Mouse (Mus musculus) forebrain, postnatal 0 days (tissue): ENCODE measurements at regions not wholly inside any gene's neighbourhood (a gene's known extent, or its start where the extent isn't known, plus 50 kb on each side); places are given as distances from the start of the nearest gene placed in this dataset.

Experiments used
- ATAC-seq: fragments of 200-750 bp; cut with Nextera tagmentation; 2 replicates; pipeline ENCODE4 v1.8.0; 2017; ENCODE audit warnings: mild to moderate bottlenecking, moderate library complexity
- DNase-seq: peaks from one replicate; pipeline ENCODE4 v3.0.0-alpha.2; 2015
- H3K27ac ChIP-seq: fragments of 300-500 bp; sonication (generic); 2 replicates; pipeline ENCODE4 v1.5.1; 2014; ENCODE audit warnings: low read depth, mild to moderate bottlenecking, antibody characterized with exemption, low read length, moderate library complexity, mixed read lengths
- H3K27me3 ChIP-seq: fragments of 300-500 bp; sonication (generic); 2 replicates; pipeline ENCODE4 v1.6.1; 2014; ENCODE audit warnings: mild to moderate bottlenecking, low read length, mixed read lengths; ENCODE audit not compliant: insufficient read depth
- H3K36me3 ChIP-seq: fragments of 300-500 bp; sonication (generic); 2 replicates; pipeline ENCODE4 v1.6.1; 2014; ENCODE audit warnings: mild to moderate bottlenecking, moderate library complexity; ENCODE audit not compliant: insufficient read depth
- H3K4me1 ChIP-seq: fragments of 300-500 bp; sonication (generic); 2 replicates; pipeline ENCODE4 v1.6.1; 2014; ENCODE audit warnings: antibody characterized with exemption; ENCODE audit not compliant: insufficient read depth
- H3K4me2 ChIP-seq: fragments of 300-500 bp; sonication (generic); 2 replicates; pipeline ENCODE4 v1.6.1; 2014; ENCODE audit warnings: low read depth, mild to moderate bottlenecking, moderate library complexity
- H3K4me3 ChIP-seq: fragments of 300-500 bp; sonication (generic); 2 replicates; pipeline ENCODE4 v1.5.1; 2014; ENCODE audit warnings: low read depth, low read length, mixed read lengths
- H3K9ac ChIP-seq: fragments of 300-500 bp; sonication (generic); 2 replicates; pipeline ENCODE4 v1.6.1; 2014; ENCODE audit warnings: mild to moderate bottlenecking
- H3K9me3 ChIP-seq: fragments of 300-500 bp; sonication (generic); 2 replicates; pipeline ENCODE4 v1.6.1; 2016; ENCODE audit warnings: low read length
- CTCF ChIP-seq: sonication (generic); IDR thresholded peaks from 2 replicates; pipeline ENCODE4 v1.5.1; 2016; ENCODE audit warnings: antibody characterized with exemption, control low read depth, low read depth
- WGBS: fragments of 180-500 bp; shearing (Covaris S2); extraction: QIAGEN DNeasy Blood & Tissue Kit; methylation state at CpG from one replicate; pipeline ENCODE4 v1.1.7; 2014; 5-methylcytosine and 5-hydroxymethylcytosine counted together

GRCm38 (mm10) chr16:93048418-93048932, 222.5 kb upstream of the Runx1 start:
- ATAC-seq = no peak
- no peaks in the 10 kb centered on the region for H3K27me3 ChIP-seq
- no peak for TF ChIP-seq CTCF
- no peak for DNase-seq
- 84% methylated on average over 9 of the region's 9 CpGs for WGBS
- H3K4me2 ChIP-seq = no peak overlapping the region
- H3K4me3 ChIP-seq = no peak overlapping the region
- H3K27ac ChIP-seq = no peak overlapping the region
- H3K9me3 ChIP-seq = no peaks in the 10 kb centered on the region
- no peak overlapping the region for H3K9ac ChIP-seq
- no peaks in the 10 kb centered on the region for H3K4me1 ChIP-seq
- no peaks in the 10 kb centered on the region for H3K36me3 ChIP-seq

- no peak overlapping the region for H3K9ac ChIP-seq
- 82% methylated on average over 1 of the region's 1 CpGs for WGBS
- no peak overlapping the region for H3K4me2 ChIP-seq
- H3K27ac ChIP-seq = no peak overlapping the region
- H3K4me3 ChIP-seq = no peak overlapping the region
- DNase-seq = no peak
- H3K27me3 ChIP-seq = no peaks in the 10 kb centered on the region
- H3K36me3 ChIP-seq = no peaks in the 10 kb centered on the region
- H3K4me1 ChIP-seq = no peaks in the 10 kb centered on the region
- no peaks in the 10 kb centered on the region for H3K9me3 ChIP-seq
- no peak for TF ChIP-seq CTCF
- ATAC-seq = no peak
These were observed 221.6 kb upstream of the Runx1 start for GRCm38 (mm10) chr16:93047594-93047993.

GRCm38 (mm10) chr16:93046221-93046620, 220.3 kb upstream of the Runx1 start:
- DNase-seq = no peak
- H3K27ac ChIP-seq = no peak overlapping the region
- H3K4me3 ChIP-seq = no peak overlapping the region
- H3K9ac ChIP-seq = no peak overlapping the region
- TF ChIP-seq CTCF = no peak
- no peaks in the 10 kb centered on the region for H3K9me3 ChIP-seq
- no peak overlapping the region for H3K4me2 ChIP-seq
- whole genome bisulfite sequencing = 35% methylated on average over 3 of the region's 3 CpGs
- H3K36me3 ChIP-seq = no peaks in the 10 kb centered on the region
- no peaks in the 10 kb centered on the region for H3K27me3 ChIP-seq
- no peaks in the 10 kb centered on the region for H3K4me1 ChIP-seq
- no peak for ATAC-seq

GRCm38 (mm10) chr16:93043355-93043754, 217.4 kb upstream of the Runx1 start:
- H3K36me3 ChIP-seq = no peaks in the 10 kb centered on the region
- TF ChIP-seq CTCF = no peak

GRCm38 (mm10) chr16:93042941-93043340, 217.0 kb upstream of the Runx1 start:
- H3K36me3 ChIP-seq = no peaks in the 10 kb centered on the region
- peak; percentile 17 for DNase-seq
- no peak for ATAC-seq
- H3K4me3 ChIP-seq = no peak overlapping the region
- H3K4me2 ChIP-seq = no peak overlapping the region
- no peaks in the 10 kb centered on the region for H3K4me1 ChIP-seq
- no peaks in the 10 kb centered on the region for H3K27me3 ChIP-seq
- no peak overlapping the region for H3K9ac ChIP-seq
- no peak for TF ChIP-seq CTCF
- WGBS = 29% methylated on average over 6 of the region's 6 CpGs
- H3K9me3 ChIP-seq = no peaks in the 10 kb centered on the region
- H3K27ac ChIP-seq = no peak overlapping the region

More at GRCm38 (mm10) chr16:93043355-93043754, 217.4 kb upstream of the Runx1 start:
- Histone ChIP-seq H3K4me2 (no peak overlapping the region), H3K9ac (no peak overlapping the region), H3K27me3 (no peaks in the 10 kb centered on the region), H3K27ac (no peak overlapping the region), H3K4me3 (no peak overlapping the region), H3K4me1 (no peaks in the 10 kb centered on the region), H3K9me3 (no peaks in the 10 kb centered on the region)
- WGBS = 48% methylated on average over 9 of the region's 9 CpGs
- DNase-seq = no peak
- no peak for ATAC-seq

GRCm38 (mm10) chr16:93042491-93042890, 216.5 kb upstream of the Runx1 start:
- H3K4me2 ChIP-seq = no peak overlapping the region
- ATAC-seq (no peak), DNase-seq (no peak)
- H3K4me3 ChIP-seq = no peak overlapping the region
- no peak overlapping the region for H3K27ac ChIP-seq
- H3K9me3 ChIP-seq = no peaks in the 10 kb centered on the region
- H3K27me3 ChIP-seq = no peaks in the 10 kb centered on the region
- H3K9ac ChIP-seq = no peak overlapping the region
- TF ChIP-seq CTCF = no peak
- H3K4me1 ChIP-seq = no peaks in the 10 kb centered on the region
- H3K36me3 ChIP-seq = no peaks in the 10 kb centered on the region
- WGBS = 63% methylated on average over 10 of the region's 10 CpGs

GRCm38 (mm10) chr16:93041887-93042286, 215.9 kb upstream of the Runx1 start:
- no peaks in the 10 kb centered on the region for H3K9me3 ChIP-seq
- no peak overlapping the region for H3K27ac ChIP-seq
- DNase-seq (no peak), ATAC-seq (no peak)
- no peak overlapping the region for H3K4me3 ChIP-seq
- no peaks in the 10 kb centered on the region for H3K27me3 ChIP-seq
- H3K4me2 ChIP-seq = no peak overlapping the region
- no peaks in the 10 kb centered on the region for H3K36me3 ChIP-seq
- H3K4me1 ChIP-seq = no peaks in the 10 kb centered on the region
- WGBS = 96% methylated on average over 3 of the region's 3 CpGs
- H3K9ac ChIP-seq = no peak overlapping the region
- TF ChIP-seq CTCF = no peak

GRCm38 (mm10) chr16:93041399-93041798, 215.4 kb upstream of the Runx1 start:
- TF ChIP-seq CTCF = no peak
- no peak for ATAC-seq

More at GRCm38 (mm10) chr16:93041399-93041798, 215.4 kb upstream of the Runx1 start:
- Histone ChIP-seq H3K4me3 (no peak overlapping the region), H3K27ac (no peak overlapping the region), H3K4me2 (no peak overlapping the region), H3K4me1 (no peaks in the 10 kb centered on the region), H3K9ac (no peak overlapping the region), H3K36me3 (no peaks in the 10 kb centered on the region), H3K27me3 (no peaks in the 10 kb centered on the region), H3K9me3 (no peaks in the 10 kb centered on the region)
- DNase-seq = no peak
